Mouse (Mus musculus) spleen, adult 2 months (tissue): Measurements from ENCODE around the gene Hist1h2ac. TPM values are rescaled to one million over a fixed set of nuclear protein-coding genes. Genes with fewer than 3 reads are reported as not detected.
"Not testable (repeated sequence)": the region's sequence is repeated elsewhere in the genome, so short reads cannot be mapped to it uniquely, and the experiment has no call there.

Experiments
- DNase-seq, 2 experiments: peaks; one replicate each; pipeline versions ENCODE4 v3.0.0 to v3.0.0-alpha.2; 2012 to 2021; ENCODE audit warnings: low spot score in 2 of 2, low read depth in 1 of 2
- H3K27ac ChIP-seq: fragments of 200-500 bp; 2 replicates; pipeline ENCODE4 v1.5.1; 2012; ENCODE audit warnings: low read length, inconsistent platforms; ENCODE audit not compliant: insufficient read depth
- H3K27me3 ChIP-seq: fragments of 200-500 bp; 2 replicates; pipeline ENCODE4 v1.6.1; 2012; ENCODE audit warnings: mild to moderate bottlenecking, moderate library complexity, low read length, inconsistent platforms; ENCODE audit not compliant: control insufficient read depth, insufficient read depth
- H3K36me3 ChIP-seq: fragments of 200-500 bp; 2 replicates; pipeline ENCODE4 v1.6.1; 2012; ENCODE audit warnings: mild to moderate bottlenecking, low read length, inconsistent platforms; ENCODE audit not compliant: control insufficient read depth, insufficient read depth
- H3K4me1 ChIP-seq: fragments of 200-500 bp; 2 replicates; pipeline ENCODE4 v1.6.1; 2011; ENCODE audit warnings: inconsistent platforms; ENCODE audit not compliant: control insufficient read depth, insufficient read depth, insufficient read length
- H3K4me3 ChIP-seq: fragments of 200-500 bp; 2 replicates; pipeline ENCODE4 v1.5.1; 2011; ENCODE audit warnings: mild to moderate bottlenecking, inconsistent platforms; ENCODE audit not compliant: insufficient read depth, insufficient read length; ENCODE audit errors: extremely low read depth
- CTCF ChIP-seq: fragments of 200-500 bp; IDR thresholded peaks from 2 replicates; pipeline ENCODE4 v1.5.1; 2011; ENCODE audit warnings: mild to moderate bottlenecking, inconsistent platforms; ENCODE audit not compliant: insufficient read depth, insufficient read length, insufficient replicate concordance; ENCODE audit errors: extremely low read depth
- POLR2A ChIP-seq: fragments of 200-500 bp; IDR thresholded peaks from 2 replicates; pipeline ENCODE4 v1.6.1; 2011; ENCODE audit warnings: low read depth, low read length, inconsistent platforms
- WGBS: fragments of 180-500 bp; shearing (Covaris S2); methylation state at CpG from one replicate; pipeline ENCODE4 v1.1.7; 2018; 5-methylcytosine and 5-hydroxymethylcytosine counted together
- polyA plus RNA-seq: library from polyadenylated mRNA; depleted of rRNA; stranded (reverse); fragments of >200 nt; gene quantifications from 2 replicates; pipeline ENCODE4 v1.2.3, GENCODE M21; 2012

The Hist1h2ac gene
- polyA plus RNA-seq, 1 experiment = 1.2 TPM

DNA sequence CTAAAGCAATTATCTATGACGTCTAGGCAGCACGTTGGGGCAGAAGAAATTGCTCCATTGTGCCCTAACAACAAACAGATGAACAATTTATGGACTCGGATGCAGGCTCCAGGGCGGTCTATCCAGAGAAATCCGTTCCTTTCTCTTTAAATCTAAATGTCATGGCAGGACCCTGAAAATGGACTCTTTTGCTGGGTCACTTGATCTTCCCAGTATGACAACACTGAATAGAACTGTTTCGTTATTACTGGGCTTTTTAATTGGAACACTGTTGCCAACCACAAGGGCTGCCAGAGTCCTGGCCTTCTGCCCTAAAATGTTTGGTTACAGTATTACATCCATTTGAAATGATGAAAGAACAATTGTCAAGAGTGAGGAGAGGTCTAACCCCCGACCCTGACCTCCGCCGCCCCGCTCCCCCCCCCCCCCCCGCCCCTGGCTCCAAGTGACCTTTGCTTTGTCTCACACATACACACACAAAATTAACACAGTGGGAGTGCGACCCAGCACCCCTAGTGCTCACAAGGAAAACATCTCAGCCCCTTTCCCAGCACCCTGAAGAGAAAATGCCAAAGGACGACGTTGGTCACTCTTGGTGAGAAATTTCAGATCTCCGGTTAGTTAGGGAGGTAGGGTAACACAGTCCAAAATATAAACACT, 26.1 kb upstream of the Hist1h2ac start:
- Histone ChIP-seq H3K27ac (peak overlapping the region; percentile 85), H3K36me3 (no peaks in the 10 kb centered on the region), H3K27me3 (no peaks in the 10 kb centered on the region), H3K4me1 (peaks cover 6% of the 10 kb centered on the region; the same call in 1 of the 2 replicates), H3K4me3 (peak overlapping the region; percentile 76)
- 39% methylated on average over 12 of the region's 15 CpGs for WGBS
- TF ChIP-seq POLR2A = no peak
- TF ChIP-seq CTCF = no peak
- no peak for DNase-seq

DNA sequence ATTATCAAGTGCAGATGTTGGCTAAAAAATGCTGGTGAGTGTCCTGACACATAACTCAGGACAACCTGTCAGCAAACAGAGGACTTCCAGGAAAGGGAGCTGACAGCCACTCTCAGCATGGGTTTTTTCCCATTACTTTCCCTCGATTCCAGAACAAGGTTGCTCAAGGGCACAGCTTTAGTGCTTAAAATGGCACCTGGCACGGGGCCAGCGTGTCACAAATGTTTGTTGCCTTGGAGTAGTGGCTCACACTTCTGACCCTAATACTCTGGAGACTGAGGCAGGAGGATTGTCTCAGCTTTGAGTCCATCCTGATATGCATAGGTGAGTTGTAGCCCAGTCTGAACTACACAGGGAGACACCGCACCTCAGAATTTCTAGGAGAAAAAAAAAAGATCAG, 24.9 kb upstream of the Hist1h2ac start:
- WGBS = 82% methylated on average over 4 of the region's 4 CpGs
- Histone ChIP-seq H3K27me3 (no peaks in the 10 kb centered on the region), H3K27ac (no peak overlapping the region), H3K4me3 (no peak overlapping the region), H3K4me1 (peaks cover 5% of the 10 kb centered on the region; the same call in 1 of the 2 replicates), H3K36me3 (no peaks in the 10 kb centered on the region)
- DNase-seq = no peak
- TF ChIP-seq POLR2A (no peak), CTCF (no peak)

DNA sequence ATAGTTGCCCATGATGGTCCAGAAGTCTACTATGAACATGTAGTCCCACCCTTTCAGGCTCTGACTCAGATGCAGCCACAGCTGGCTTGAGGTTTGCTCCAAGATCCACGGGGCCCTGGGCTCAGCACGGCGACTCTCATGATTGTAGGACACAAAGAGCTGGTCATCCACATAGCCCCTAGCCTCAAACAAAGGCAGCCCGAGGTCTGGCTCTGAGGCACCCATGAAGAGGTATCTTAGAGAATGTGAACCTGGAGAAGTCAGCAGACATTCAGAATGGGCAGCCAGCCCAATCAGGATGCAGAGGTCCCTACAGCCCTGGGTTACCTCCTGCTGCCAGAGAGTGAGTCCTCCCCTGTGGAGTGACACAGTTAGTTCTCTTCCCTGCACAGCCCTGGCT, 24.3 kb upstream of the Hist1h2ac start:
- Histone ChIP-seq H3K27me3 (no peaks in the 10 kb centered on the region), H3K36me3 (no peaks in the 10 kb centered on the region), H3K4me3 (no peak overlapping the region), H3K27ac (no peak overlapping the region), H3K4me1 (peaks cover 5% of the 10 kb centered on the region; the same call in 1 of the 2 replicates)
- no peak for DNase-seq
- 88% methylated on average over 4 of the region's 4 CpGs for WGBS
- TF ChIP-seq CTCF (no peak), POLR2A (no peak)

DNA sequence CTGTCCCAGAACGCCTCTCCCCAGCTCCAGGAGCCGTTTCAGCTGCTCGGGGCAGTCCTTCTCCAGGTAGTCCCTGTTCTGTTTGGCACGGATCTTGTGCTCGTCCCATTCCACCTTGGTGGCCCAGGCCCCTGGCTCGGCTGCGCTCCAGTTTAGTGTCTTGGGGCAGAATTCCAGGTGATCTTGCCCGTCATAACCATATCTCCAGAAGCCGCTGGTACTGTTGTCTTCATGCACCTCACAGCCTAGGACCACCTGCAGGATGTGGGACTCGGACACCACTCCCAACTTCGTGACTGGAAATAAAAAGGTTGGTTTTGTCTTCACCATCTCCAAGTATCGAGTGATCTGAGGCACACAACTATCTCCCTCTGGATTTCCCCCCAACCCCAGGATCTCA, 23.0 kb upstream of the Hist1h2ac start:
- no peak for TF ChIP-seq CTCF
- TF ChIP-seq POLR2A = no peak
- DNase-seq = no peak
- H3K4me1 ChIP-seq = peaks cover 2% of the 10 kb centered on the region; the same call in 1 of the 2 replicates
- no peaks in the 10 kb centered on the region for H3K36me3 ChIP-seq
- H3K27me3 ChIP-seq = no peaks in the 10 kb centered on the region
- 92% methylated on average over 12 of the region's 12 CpGs for WGBS
- H3K27ac ChIP-seq = no peak overlapping the region
- H3K4me3 ChIP-seq = no peak overlapping the region

DNA sequence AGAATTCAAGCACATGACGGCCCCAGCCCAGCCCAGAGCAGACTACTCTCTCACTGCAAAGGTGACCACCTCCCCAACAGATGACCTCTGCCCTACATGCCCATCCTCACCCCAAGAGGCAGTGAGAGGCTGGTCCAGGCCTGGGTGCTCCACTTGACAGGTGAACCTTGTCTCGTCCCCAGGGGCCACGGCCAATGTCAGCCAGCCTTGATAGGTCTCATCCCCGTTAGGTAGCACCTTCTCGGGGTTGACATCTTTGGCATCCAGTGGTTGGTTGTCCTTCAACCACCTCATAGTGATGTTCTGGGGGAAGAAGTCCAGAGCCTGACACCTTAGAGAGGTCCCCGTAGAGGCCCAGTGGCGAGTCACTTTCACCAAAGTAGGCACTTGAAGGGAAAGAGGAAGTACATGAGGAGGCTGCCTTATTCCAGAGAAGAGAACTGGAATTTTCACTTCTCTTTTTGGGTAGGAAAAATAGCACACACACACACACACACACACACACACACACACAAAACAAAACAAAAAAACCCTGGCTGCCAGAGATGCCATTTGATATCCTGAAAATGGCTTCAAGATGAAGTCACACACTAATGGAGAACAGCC, 22.1 kb upstream of the Hist1h2ac start:
- DNase-seq = no peak
- Histone ChIP-seq H3K4me3 (no peak overlapping the region), H3K4me1 (peaks cover 2% of the 10 kb centered on the region; the same call in 1 of the 2 replicates), H3K27ac (peak overlapping the region; percentile 49; the same call in 1 of the 2 replicates), H3K27me3 (no peaks in the 10 kb centered on the region), H3K36me3 (no peaks in the 10 kb centered on the region)
- TF ChIP-seq POLR2A = no peak
- no peak for TF ChIP-seq CTCF
- 65% methylated on average over 7 of the region's 7 CpGs for WGBS

DNA sequence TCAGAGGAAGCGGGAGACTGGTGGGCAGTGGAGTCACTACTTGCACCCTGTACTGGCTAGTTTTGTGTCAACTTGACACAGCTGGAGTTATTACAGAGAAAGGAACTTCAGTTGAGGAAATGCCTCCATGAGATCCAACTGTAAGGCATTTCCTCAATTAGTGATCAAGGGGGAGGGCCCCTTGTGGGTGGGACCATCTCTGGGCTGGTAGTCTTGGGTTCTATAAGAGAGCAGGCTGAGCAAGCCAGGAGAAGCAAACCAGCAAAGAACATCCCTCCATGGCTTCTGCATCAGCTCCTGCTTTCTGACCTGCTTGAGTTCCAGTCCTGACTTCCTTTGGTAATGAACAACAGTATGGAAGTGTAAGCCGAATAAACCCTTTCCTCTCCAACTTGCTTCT, 19.1 kb upstream of the Hist1h2ac start:
- H3K27me3 ChIP-seq, H3K36me3 ChIP-seq, DNase-seq, H3K4me1 ChIP-seq, H3K27ac ChIP-seq, H3K4me3 ChIP-seq: not testable (repeated sequence)
- WGBS = 81% methylated on average over 2 of the region's 2 CpGs

DNA sequence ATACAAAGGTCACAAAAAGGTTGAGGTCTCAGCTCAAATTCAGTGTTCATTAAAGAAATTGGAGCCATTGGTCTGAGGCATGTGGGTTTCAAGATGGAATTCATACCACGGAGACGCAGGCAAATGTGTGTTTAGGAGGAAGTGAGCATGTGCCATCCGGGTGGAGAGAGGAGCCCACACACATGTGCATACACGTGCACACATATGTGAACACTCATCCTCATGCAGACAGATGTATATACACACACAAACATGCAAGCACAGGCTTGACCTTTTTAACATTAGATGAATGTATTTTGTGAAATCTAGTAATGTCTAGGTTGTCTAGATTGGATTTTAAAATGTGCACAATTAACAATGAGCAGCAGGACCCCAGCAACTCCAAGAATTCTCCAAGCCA, 18.5 kb upstream of the Hist1h2ac start:
- no peak for TF ChIP-seq CTCF
- TF ChIP-seq POLR2A = no peak
- H3K4me3 ChIP-seq = no peak overlapping the region
- no peaks in the 10 kb centered on the region for H3K36me3 ChIP-seq
- WGBS = 71% methylated on average over 4 of the region's 4 CpGs
- H3K27ac ChIP-seq = no peak overlapping the region
- no peak for DNase-seq
- H3K27me3 ChIP-seq = no peaks in the 10 kb centered on the region
- no peaks in the 10 kb centered on the region; the same call in 1 of the 2 replicates for H3K4me1 ChIP-seq
